Mouse (Mus musculus) liver (tissue): ENCODE data around the gene H2-K1.

ENCODE experiments used
- DNase-seq: peaks from one replicate; pipeline ENCODE4 v3.0.0-alpha.2; 2020; ENCODE audit warnings: mixed read lengths

H2-K1 gene

GRCm38 (mm10) chr17:33981192-33981909 is 18.8 kb downstream of the H2-K1 start:
- DNase-seq = peak; percentile 92

GRCm38 (mm10) chr17:33980181-33981035 is 19.7 kb downstream of the H2-K1 start:
- DNase-seq = no peak

- no peak for DNase-seq
Measured at GRCm38 (mm10) chr17:33979512-33980050, 20.6 kb downstream of the H2-K1 start.

- DNase-seq = peak; percentile 84
Measured at GRCm38 (mm10) chr17:33978631-33979031, 21.5 kb downstream of the H2-K1 start.

DNA sequence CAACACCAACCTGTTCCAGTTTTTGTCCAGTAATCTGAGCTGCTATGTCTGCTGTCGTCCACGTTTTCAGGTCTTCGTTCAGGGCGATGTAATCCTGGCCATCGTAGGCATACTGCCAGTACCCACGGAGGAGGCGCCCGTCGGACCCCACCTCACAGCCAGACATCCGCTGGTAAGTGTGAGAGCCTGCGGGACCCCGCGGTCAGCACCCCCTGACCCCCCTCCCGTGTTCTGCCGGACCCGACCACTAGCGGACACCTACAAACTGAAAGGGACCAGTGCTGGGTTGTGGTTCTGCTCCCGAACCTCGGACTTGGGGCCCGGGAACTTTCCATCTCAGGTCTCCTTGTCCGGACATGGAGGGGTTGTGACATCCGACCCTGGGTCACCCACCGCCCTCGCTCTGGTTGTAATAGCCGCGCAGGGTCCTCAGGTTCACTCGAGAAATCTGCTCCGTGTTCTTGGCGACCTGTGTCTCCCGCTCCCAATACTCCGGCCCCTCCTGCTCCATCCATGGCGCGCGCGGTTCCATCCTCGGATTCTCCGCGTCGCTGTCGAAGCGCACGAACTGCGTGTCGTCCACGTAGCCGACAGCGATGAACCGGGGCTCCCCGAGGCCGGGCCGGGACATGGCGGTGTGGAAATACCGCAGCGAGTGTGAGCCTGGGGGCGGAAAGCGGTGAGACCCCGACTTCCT is 22.1 kb downstream of the H2-K1 start:
- no peak for DNase-seq

- peak; percentile 41 for DNase-seq
Measured at GRCm38 (mm10) chr17:33973572-33973971, 26.6 kb downstream of the H2-K1 start.

DNA sequence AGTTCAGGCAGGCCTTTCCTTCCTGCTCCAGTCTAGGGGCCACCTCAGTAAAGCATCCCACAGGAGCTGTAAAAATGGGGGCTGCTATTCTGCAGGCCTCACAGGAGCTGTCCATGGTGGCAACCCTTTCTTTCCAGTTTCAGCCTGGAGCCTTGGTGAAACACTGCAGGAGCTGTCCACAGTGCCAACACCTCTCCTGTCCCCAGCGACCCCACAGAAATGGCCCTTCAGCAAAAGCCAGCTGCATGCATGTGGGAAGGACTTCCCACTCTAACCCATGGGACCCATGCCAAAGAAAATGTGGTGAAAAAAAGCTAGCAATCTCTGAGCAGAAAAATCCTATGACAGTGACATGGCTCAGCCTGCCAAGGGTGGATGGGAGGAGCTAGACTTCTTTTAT is 27.5 kb downstream of the H2-K1 start:
- peak; percentile 45 for DNase-seq

DNA sequence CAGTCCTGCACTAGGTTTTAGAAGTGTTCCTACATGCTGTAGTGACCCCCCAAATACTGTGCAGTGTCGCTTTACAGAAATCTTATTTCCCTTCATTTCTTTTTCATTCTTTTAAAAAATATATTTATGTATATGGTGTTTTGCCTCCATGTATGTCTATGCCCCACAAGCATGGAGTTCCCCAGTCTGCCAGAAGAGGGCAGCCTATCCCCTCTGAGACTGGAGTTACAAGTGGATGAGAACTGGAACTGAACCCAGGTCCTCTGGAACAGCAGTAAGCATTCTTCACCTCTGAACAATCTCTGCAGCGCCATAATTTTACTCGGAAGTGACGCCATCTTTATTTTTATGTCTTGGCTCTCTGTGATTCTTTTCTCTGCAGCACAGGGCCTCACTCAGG is 30.8 kb downstream of the H2-K1 start:
- peak; percentile 36 for DNase-seq

DNA sequence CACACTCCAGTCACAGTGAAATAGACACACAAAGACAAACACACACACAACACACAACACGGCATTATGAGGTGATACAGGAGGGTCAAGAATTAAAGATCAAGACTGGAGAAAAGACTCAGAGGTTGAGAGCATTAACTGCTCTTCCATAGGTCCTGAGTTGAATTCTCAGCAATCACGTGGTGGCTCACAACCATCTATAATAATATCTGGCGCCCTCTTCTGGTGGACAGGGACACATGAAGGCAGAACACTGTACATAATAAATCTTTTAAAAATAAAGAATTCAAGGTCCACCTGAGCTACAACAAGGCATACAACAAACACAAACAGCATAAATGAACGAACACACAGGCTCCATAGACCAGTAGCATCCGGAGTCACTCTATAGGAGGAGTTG is 31.2 kb downstream of the H2-K1 start:
- no peak for DNase-seq

GRCm38 (mm10) chr17:33968489-33968888 is 31.7 kb downstream of the H2-K1 start:
- DNase-seq = peak; percentile 86

- DNase-seq = no peak
Measured at GRCm38 (mm10) chr17:33965846-33966550, 34.1 kb downstream of the H2-K1 start.

DNA sequence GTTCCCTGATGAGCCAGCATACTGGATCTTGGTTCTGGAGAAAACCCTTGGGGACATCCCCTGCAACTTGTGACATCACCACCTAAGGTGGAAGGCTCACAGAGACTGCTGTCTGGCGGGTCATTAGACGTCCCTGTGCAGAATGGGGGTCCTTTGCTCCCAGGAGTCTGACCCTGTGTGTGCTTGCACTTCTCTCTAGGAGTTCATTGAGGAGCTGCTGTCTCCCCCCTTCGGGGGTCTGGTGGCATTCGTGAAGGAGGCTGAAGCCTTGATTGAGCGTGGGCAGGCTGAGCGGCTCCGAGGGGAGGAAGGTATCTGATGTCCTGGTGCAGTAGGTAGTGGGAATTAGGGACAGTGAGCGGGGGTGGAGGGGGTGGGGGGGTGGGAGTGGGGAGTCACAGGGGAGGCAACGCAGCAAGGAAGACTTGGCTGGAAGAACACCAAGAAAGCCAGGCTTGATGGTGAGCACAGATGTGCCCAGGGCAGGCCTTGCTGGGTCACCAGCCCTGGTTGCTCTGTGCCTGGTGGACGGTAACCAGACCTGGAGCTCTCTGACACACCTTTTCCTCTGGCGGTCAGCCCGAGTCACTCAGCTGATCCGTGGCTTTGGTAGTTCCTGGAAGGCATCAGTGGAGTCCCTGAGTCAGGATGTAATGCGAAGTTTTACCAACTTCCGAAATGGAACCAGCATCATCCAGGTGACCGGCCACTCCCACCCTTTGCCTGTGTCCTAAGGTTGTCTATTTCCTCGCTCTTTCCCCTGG is 34.9 kb downstream of the H2-K1 start:
- no peak for DNase-seq

DNA sequence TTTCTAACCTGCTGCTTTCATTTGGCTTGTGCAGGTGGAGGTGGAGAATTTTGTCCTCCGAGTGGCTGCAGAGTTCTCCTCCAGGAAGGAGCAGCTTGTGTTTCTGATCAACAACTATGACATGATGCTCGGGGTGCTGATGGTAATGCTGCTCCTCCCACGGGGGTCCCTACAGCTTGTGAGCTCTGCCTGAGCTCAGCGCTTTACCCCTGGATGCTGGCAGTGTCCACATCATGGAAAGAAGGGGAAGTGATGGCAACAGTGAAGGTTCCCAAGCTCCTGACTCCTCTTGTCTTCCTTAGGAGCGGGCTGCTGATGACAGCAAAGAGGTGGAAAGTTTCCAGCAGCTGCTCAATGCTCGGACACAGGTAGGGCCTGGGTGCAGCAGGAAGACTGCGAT is 37.3 kb downstream of the H2-K1 start:
- DNase-seq = no peak

- DNase-seq = no peak
Measured at GRCm38 (mm10) chr17:33959948-33960347, 40.2 kb downstream of the H2-K1 start.

- no peak for DNase-seq
Measured at GRCm38 (mm10) chr17:33959135-33959534, 41.0 kb downstream of the H2-K1 start.

- DNase-seq = no peak
Measured at GRCm38 (mm10) chr17:33958451-33958850, 41.7 kb downstream of the H2-K1 start.

- no peak for DNase-seq
Measured at GRCm38 (mm10) chr17:33957493-33957892, 42.7 kb downstream of the H2-K1 start.

- no peak for DNase-seq
Measured at GRCm38 (mm10) chr17:33956336-33956735, 43.8 kb downstream of the H2-K1 start.

- DNase-seq = peak; percentile 93
Measured at GRCm38 (mm10) chr17:33955555-33956214, 44.5 kb downstream of the H2-K1 start, which contains the start of the genes Vps52 and Rps18. Gene Vps52, plus strand, starts transcription at chr17:33955812. Gene Rps18, minus strand, starts transcription at chr17:33956001.

DNA sequence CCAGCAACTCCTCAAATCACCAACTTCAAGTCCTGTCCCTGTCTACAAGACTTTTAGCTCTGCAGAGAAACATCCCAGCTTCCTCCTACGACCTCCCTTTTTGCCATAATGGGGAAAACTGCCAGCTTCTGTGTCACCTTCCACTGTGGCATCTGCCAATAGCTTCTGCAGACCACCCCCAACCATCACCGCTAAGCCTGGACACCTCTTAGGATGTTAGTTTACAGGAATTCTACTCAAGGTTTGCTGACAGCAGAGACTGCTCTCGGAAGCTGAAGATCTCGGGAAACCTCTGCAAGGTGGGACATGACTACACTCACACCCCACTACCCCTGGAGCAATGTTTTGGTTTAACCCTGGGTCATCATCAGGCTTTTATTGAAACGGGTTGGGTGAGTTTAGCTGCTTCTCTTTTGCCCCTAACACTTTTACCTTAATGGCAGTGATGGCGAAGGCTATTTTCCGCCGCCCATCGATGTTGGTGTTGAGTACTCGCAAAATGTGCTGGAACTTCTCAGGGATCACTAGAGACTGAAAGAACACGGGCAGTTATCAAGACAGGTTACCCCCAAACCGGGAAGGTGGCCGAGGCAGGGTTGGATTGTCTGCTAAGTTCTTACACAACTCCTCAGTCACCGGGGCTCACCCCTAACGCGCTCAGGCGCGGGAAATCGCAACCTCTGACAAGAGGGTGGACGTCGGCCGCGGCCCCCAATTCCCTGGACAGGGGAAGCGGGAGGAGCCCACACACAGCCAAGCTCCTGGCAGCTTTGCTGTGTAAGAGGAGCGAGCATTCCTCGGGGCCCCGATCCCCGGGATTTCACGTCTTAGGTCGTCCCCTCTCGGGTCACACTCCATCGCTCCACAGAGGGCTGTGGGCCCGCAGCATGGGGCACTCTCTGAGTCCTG is 45.2 kb downstream of the H2-K1 start:
- peak; percentile 46 for DNase-seq
